ENCODE assay signal across 26 mouse cellular contexts in genomic region chrX:73645121-73645520, GRCm38 (mm10). TPM values are rescaled to one million over a fixed set of nuclear protein-coding genes. Genes with fewer than 3 reads are reported as not detected.
"Had no signal": no experiment of that assay in that cellular context is flagged by ENCODE, and none has a peak within 500 bp of the region (broad histone marks: within the 10 kb centered on the region; RNA-seq: fewer than 3 reads in every experiment).

No protein-coding gene starts in this region.

- H3K9me3 ChIP-seq: heart, embryonic 13.5 days; heart, embryonic 15.5 days; hindbrain, embryonic 13.5 days; hindbrain, embryonic 15.5 days; kidney, embryonic 15.5 days; limb, embryonic 10.5 days; limb, embryonic 12.5 days; liver, embryonic 13.5 days; liver, embryonic 15.5 days had no signal

- H3K4me1 ChIP-seq: heart, embryonic 13.5 days; heart, embryonic 15.5 days; hindbrain, embryonic 15.5 days; kidney, embryonic 15.5 days; limb, embryonic 12.5 days; liver, embryonic 13.5 days; liver, embryonic 15.5 days had no signal

- H3K4me3 ChIP-seq: heart, adult 2 months; heart, embryonic 13.5 days; heart, embryonic 15.5 days; hindbrain, embryonic 13.5 days; hindbrain, embryonic 15.5 days; kidney, embryonic 15.5 days; layer of hippocampus, adult 2 months; left cerebral cortex, adult 2 months; limb, embryonic 10.5 days; limb, embryonic 12.5 days; liver, embryonic 13.5 days; liver, embryonic 15.5 days had no signal

- H3K27ac ChIP-seq: heart, adult 2 months; heart, embryonic 13.5 days; heart, embryonic 15.5 days; hindbrain, embryonic 13.5 days; hindbrain, embryonic 15.5 days; kidney, embryonic 15.5 days; kidney, postnatal 0 days; layer of hippocampus, adult 2 months; left cerebral cortex, adult 2 months; limb, embryonic 10.5 days; limb, embryonic 12.5 days; liver, embryonic 13.5 days; liver, embryonic 15.5 days had no signal

- DNase-seq: gastrocnemius, postnatal 14 days; gastrocnemius, postnatal 36 days; heart, adult 2 months; heart, postnatal 14 days; heart, postnatal 36 days; kidney, adult 11 months; kidney, adult 2 months; kidney, adult 9 months; kidney, postnatal 14 days; kidney, postnatal 4 days; liver; liver, embryonic 13.5 days had no signal

- H3K9ac ChIP-seq: heart, embryonic 13.5 days; heart, embryonic 15.5 days; hindbrain, embryonic 13.5 days; hindbrain, embryonic 15.5 days; kidney, embryonic 15.5 days; limb, embryonic 12.5 days; liver, embryonic 13.5 days; liver, embryonic 15.5 days had no signal

- H3K36me3 ChIP-seq: heart, embryonic 13.5 days; heart, embryonic 15.5 days; hindbrain, embryonic 13.5 days; hindbrain, embryonic 15.5 days; kidney, embryonic 15.5 days; liver, embryonic 13.5 days; liver, embryonic 15.5 days had no signal

- ATAC-seq: intestine, embryonic 16.5 days had no signal

RNA-seq across cellular contexts. Expression of gene Dusp9, which starts 5.9 kb away (rescaled TPM):
- total RNA-seq: gastrocnemius, adult 8-10 months; gastrocnemius, postnatal 14 days; gastrocnemius, postnatal 36 days; heart, adult 2 months; heart, postnatal 14 days; heart, postnatal 36 days had no signal

RNA-seq across cellular contexts. Expression of gene Slc6a8, which starts 27.8 kb away (rescaled TPM):
- total RNA-seq: hematopoietic stem cell, adult 5-6 weeks had no signal
